Mouse (Mus musculus) MEL (cell line): ENCODE data around the gene Cd9. TPM values are rescaled to one million over a fixed set of nuclear protein-coding genes. Genes with fewer than 3 reads are reported as not detected.

ENCODE experiments used
- DNase-seq: peaks from one replicate; pipeline ENCODE4 v3.0.0; 2011; ENCODE audit warnings: low read depth, low spot score
- H3K27ac ChIP-seq: 2 replicates; pipeline ENCODE4 v1.5.1; 2012; ENCODE audit warnings: low read depth, mild to moderate bottlenecking, control low read depth, low read length, moderate library complexity; ENCODE audit not compliant: control insufficient read depth
- H3K27me3 ChIP-seq, 2 experiments: fragments of 150-350 bp in 1 of 2; sonication (generic) in 1 of 2; 2 replicates each; pipeline ENCODE4 v1.6.1; 2012; ENCODE audit warnings: low read length in 2 of 2, mild to moderate bottlenecking in 2 of 2, improper control_type of control experiment in 1 of 2, moderate library complexity in 1 of 2; ENCODE audit not compliant: insufficient read depth in 2 of 2, control insufficient read depth in 1 of 2
- H3K36me3 ChIP-seq, 2 experiments: 2 replicates each; pipeline ENCODE4 v1.6.1; 2012 to 2014; ENCODE audit warnings: low read length in 2 of 2, improper control_type of control experiment in 1 of 2, inconsistent platforms in 1 of 2, mild to moderate bottlenecking in 1 of 2; ENCODE audit not compliant: insufficient read depth in 2 of 2, control insufficient read depth in 1 of 2
- H3K4me1 ChIP-seq, 2 experiments: fragments of 150-350 bp in 1 of 2; sonication (generic) in 1 of 2; 2 replicates each; pipeline ENCODE4 v1.6.1; 2012; ENCODE audit warnings: low read length in 2 of 2, improper control_type of control experiment in 1 of 2, mild to moderate bottlenecking in 1 of 2; ENCODE audit not compliant: insufficient read depth in 2 of 2, control insufficient read depth in 1 of 2
- H3K4me3 ChIP-seq, 2 experiments: fragments of 150-350 bp in 1 of 2; sonication (generic) in 1 of 2; 2 replicates each; pipeline ENCODE4 v1.5.1; 2012; ENCODE audit warnings: low read depth in 2 of 2, low read length in 2 of 2, mild to moderate bottlenecking in 2 of 2, moderate library complexity in 2 of 2, control low read depth in 1 of 2, improper control_type of control experiment in 1 of 2; ENCODE audit not compliant: control insufficient read depth in 1 of 2, insufficient read depth in 1 of 2
- H3K79me2 ChIP-seq: 2 replicates; pipeline ENCODE4 v1.6.1; 2012; ENCODE audit warnings: mild to moderate bottlenecking, low read length, moderate library complexity; ENCODE audit not compliant: control insufficient read depth, poor library complexity, insufficient read depth
- H3K9ac ChIP-seq: 2 replicates; pipeline ENCODE4 v1.6.1; 2012; ENCODE audit warnings: low read depth, mild to moderate bottlenecking, control low read depth, low read length, moderate library complexity; ENCODE audit not compliant: control insufficient read depth, poor library complexity, severe bottlenecking
- H3K9me3 ChIP-seq: fragments of 150-350 bp; sonication (generic); replicated peaks from 2 replicates; pipeline ENCODE4 v1.6.1; 2012; ENCODE audit warnings: mild to moderate bottlenecking, low read length, improper control_type of control experiment, moderate library complexity; ENCODE audit not compliant: insufficient read depth
- CTCF ChIP-seq, 3 experiments: IDR thresholded peaks in 2 of 3; conservative IDR thresholded peaks in 1 of 3; 2 replicates each; pipeline ENCODE4 v1.5.1; 2011 to 2012; ENCODE audit warnings: low read length in 3 of 3, low read depth in 2 of 3, mild to moderate bottlenecking in 2 of 3, improper control_type of control experiment in 1 of 3, inconsistent platforms in 1 of 3, mixed read lengths in 1 of 3, moderate library complexity in 1 of 3; ENCODE audit not compliant: control insufficient read depth in 1 of 3, insufficient read depth in 1 of 3, poor library complexity in 1 of 3, severe bottlenecking in 1 of 3
- E2F4 ChIP-seq: IDR thresholded peaks from 2 replicates; pipeline ENCODE4 v1.6.1; 2011; ENCODE audit warnings: low read depth, low read length, improper control_type of control experiment, borderline replicate concordance
- ELF1 ChIP-seq: IDR thresholded peaks from 2 replicates; pipeline ENCODE4 v1.6.1; 2014; ENCODE audit warnings: low read depth, mild to moderate bottlenecking, inconsistent platforms, low read length, improper control_type of control experiment, moderate library complexity
- EP300 ChIP-seq, 2 experiments: IDR thresholded peaks; 2 replicates each; pipeline ENCODE4 v1.6.1; 2011; ENCODE audit warnings: improper control_type of control experiment in 2 of 2, low read length in 2 of 2, low read depth in 1 of 2, mild to moderate bottlenecking in 1 of 2
- GATA1 ChIP-seq: IDR thresholded peaks from 2 replicates; pipeline ENCODE4 v1.6.1; 2011; ENCODE audit warnings: low read depth, low read length, improper control_type of control experiment
- JUND ChIP-seq: IDR thresholded peaks from 2 replicates; pipeline ENCODE4 v1.6.1; 2011; ENCODE audit warnings: low read depth, mild to moderate bottlenecking, improper control_type of control experiment, low read length
- MAZ ChIP-seq: IDR thresholded peaks from 2 replicates; pipeline ENCODE4 v1.6.1; 2012; ENCODE audit warnings: low read depth, mild to moderate bottlenecking, inconsistent platforms, low read length, improper control_type of control experiment
- MXI1 ChIP-seq: IDR thresholded peaks from 2 replicates; pipeline ENCODE4 v1.6.1; 2011; ENCODE audit warnings: mild to moderate bottlenecking, low read depth, low read length, improper control_type of control experiment
- MYC ChIP-seq: IDR thresholded peaks from 2 replicates; pipeline ENCODE4 v1.6.1; 2011; ENCODE audit warnings: low read depth, mild to moderate bottlenecking, low read length, improper control_type of control experiment, moderate library complexity
- NELFE ChIP-seq: IDR thresholded peaks from 2 replicates; pipeline ENCODE4 v1.6.1; 2011; ENCODE audit warnings: low read depth, low read length, improper control_type of control experiment
- NRF1 ChIP-seq: IDR thresholded peaks from 2 replicates; pipeline ENCODE4 v1.6.1; 2014; ENCODE audit warnings: low read depth, mild to moderate bottlenecking, inconsistent platforms, low read length, improper control_type of control experiment, moderate library complexity; ENCODE audit not compliant: poor library complexity, insufficient read depth, severe bottlenecking
- POLR2AphosphoS2 ChIP-seq: IDR thresholded peaks from 2 replicates; pipeline ENCODE4 v1.6.1; 2011; ENCODE audit warnings: low read length, improper control_type of control experiment
- RAD21 ChIP-seq: IDR thresholded peaks from 2 replicates; pipeline ENCODE4 v1.6.1; 2011; ENCODE audit warnings: mild to moderate bottlenecking, low read depth, low read length, improper control_type of control experiment
- RCOR1 ChIP-seq: IDR thresholded peaks from 2 replicates; pipeline ENCODE4 v1.6.1; 2012; ENCODE audit warnings: low read depth, mild to moderate bottlenecking, inconsistent platforms, low read length, improper control_type of control experiment
- SMC3 ChIP-seq: IDR thresholded peaks from 2 replicates; pipeline ENCODE4 v1.6.1; 2011; ENCODE audit warnings: low read depth, low read length, improper control_type of control experiment
- TAL1 ChIP-seq: IDR thresholded peaks from 2 replicates; pipeline ENCODE4 v1.6.1; 2012; ENCODE audit warnings: mild to moderate bottlenecking, inconsistent platforms, low read length, moderate library complexity, mixed read lengths
- UBTF ChIP-seq: IDR thresholded peaks from 2 replicates; pipeline ENCODE4 v1.6.1; 2012; ENCODE audit warnings: low read depth, mild to moderate bottlenecking, inconsistent platforms, low read length, improper control_type of control experiment, moderate library complexity, borderline replicate concordance; ENCODE audit not compliant: insufficient read depth
- ZC3H11A ChIP-seq: IDR thresholded peaks from 2 replicates; pipeline ENCODE4 v1.6.1; 2012; ENCODE audit warnings: low read depth, mild to moderate bottlenecking, inconsistent platforms, low read length, improper control_type of control experiment
- ZKSCAN1 ChIP-seq: IDR thresholded peaks from 2 replicates; pipeline ENCODE4 v1.6.1; 2012; ENCODE audit warnings: low read depth, mild to moderate bottlenecking, inconsistent platforms, low read length, improper control_type of control experiment, moderate library complexity
- ZNF384 ChIP-seq: IDR thresholded peaks from 2 replicates; pipeline ENCODE4 v1.6.1; 2012; ENCODE audit warnings: low read depth, mild to moderate bottlenecking, inconsistent platforms, low read length, improper control_type of control experiment
- polyA plus RNA-seq, 2 experiments: library from polyadenylated mRNA; stranded (reverse) in 1 of 2; unstranded in 1 of 2; fragments of >175 nt in 1 of 2; fragments of >200 nt in 1 of 2; gene quantifications; 2 replicates each; pipeline versions ENCODE4 v1.2.1 to v1.2.4; 2012; ENCODE audit warnings: low replicate concordance in 2 of 2, low read depth in 1 of 2; ENCODE audit not compliant: insufficient read length in 2 of 2, insufficient read depth in 1 of 2, missing spikeins in 1 of 2
- total RNA-seq: library from RNA; depleted of rRNA; stranded (reverse); fragments of 300-350 nt; gene quantifications from 2 replicates; pipeline ENCODE4 v1.2.3, GENCODE M21; 2012

Gene Cd9
- total and polyA plus RNA-seq, 3 experiments, result 3.6 to 10.9 TPM; not detected in 1

DNA sequence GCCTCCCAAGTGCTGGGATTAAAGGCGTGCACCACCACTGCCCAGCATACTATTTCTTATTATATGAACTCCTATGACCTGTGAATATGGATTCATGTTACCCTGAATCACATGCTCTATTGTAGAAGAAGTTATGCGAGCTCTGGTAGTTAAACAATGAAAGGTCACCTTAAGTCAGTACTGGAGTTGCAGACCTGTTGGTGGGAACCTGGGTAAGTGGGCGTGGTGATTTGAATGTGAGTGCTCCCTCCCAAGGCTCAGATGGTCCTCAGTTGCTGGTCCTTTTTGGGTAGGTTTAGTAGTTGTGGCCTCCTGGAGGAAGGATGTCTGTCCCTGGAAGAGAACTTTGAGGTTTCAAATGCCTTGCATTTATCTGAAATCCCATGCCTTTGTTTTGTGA lies 57.8 kb downstream of the Cd9 start:
- Histone ChIP-seq H3K36me3 (no peaks in the 10 kb centered on the region), H3K79me2 (no peaks in the 10 kb centered on the region), H3K9me3 (no peaks in the 10 kb centered on the region), H3K27ac (no peak overlapping the region), H3K4me1 (no peaks in the 10 kb centered on the region), H3K4me3 (no peak overlapping the region)
- no peak for DNase-seq
- no peak for TF ChIP-seq MYC
- no peak for TF ChIP-seq MXI1
- TF ChIP-seq RAD21, result no peak
- TF ChIP-seq EP300 (IDR thresholded peaks at IDR 0.05; ENCODE audit: low read depth in 1 of 2, low read length in 2 of 2), result no peak
- no peak for TF ChIP-seq POLR2AphosphoS2
- TF ChIP-seq UBTF, result no peak
- no peak for TF ChIP-seq ZKSCAN1
- TF ChIP-seq JUND, result no peak
- no peak for TF ChIP-seq E2F4
- TF ChIP-seq ZNF384, result no peak
- TF ChIP-seq NELFE, result no peak
- no peak for TF ChIP-seq GATA1
- TF ChIP-seq, all 39 proteins: peak for 0
- H3K9ac ChIP-seq, result no peak overlapping the region
- peaks cover 3 to 5% of the 10 kb centered on the region in 2 experiments for H3K27me3 ChIP-seq

DNA sequence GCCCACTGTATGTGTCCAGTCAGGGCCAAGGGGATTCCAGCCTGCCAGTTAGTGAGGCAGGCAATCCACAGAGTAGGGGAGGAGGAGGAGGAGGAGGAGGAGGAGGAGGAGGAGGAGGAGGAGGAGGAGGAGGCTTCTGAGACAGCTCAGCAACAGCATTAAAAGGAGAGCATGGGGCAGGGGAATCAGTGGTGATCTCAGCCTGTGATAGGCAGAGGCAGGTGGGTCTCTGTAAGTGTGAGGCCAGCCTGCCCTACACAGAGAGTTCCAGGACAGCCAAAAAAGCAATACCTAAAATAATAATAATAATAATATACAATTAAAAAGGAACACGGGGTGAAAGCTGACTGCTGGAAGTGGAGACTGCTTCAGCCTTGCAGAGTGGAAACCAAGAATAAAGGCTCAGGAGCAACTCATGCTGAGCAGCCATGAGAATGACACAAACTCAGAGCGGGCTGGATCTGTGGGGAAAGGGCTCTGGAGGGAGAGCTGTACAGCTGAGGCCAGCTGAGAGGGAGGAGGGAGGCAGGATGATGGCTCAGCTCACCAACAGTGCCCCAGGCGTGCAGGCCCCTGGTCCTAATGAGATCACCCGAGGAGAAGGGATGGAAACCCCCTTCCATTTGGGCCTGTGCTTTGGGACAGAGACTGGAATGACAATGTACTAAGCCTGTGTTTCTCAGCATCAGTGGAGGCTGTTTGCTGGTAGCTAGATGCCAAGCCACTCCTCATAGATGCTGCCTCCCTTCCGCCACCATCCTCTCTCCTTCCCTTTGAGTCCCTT lies 59.7 kb downstream of the Cd9 start:
- no peak for DNase-seq
- no peak overlapping the region for H3K4me3 ChIP-seq
- no peaks in the 10 kb centered on the region for H3K9me3 ChIP-seq
- no peaks in the 10 kb centered on the region for H3K36me3 ChIP-seq
- H3K27ac ChIP-seq, result no peak overlapping the region
- no peak for TF ChIP-seq TAL1
- no peak for TF ChIP-seq ZC3H11A
- no peak for TF ChIP-seq ZNF384
- TF ChIP-seq RAD21, result no peak
- TF ChIP-seq SMC3, result no peak
- no peak for TF ChIP-seq NELFE
- TF ChIP-seq CTCF (IDR thresholded peaks at IDR 0.05 in 2 of 3, conservative IDR thresholded peaks at IDR 0.05 in 1 of 3; ENCODE audit: control insufficient read depth in 1 of 3, insufficient read depth in 1 of 3, low read depth in 2 of 3, low read length in 3 of 3, poor library complexity in 1 of 3, severe bottlenecking in 1 of 3), result no peak
- TF ChIP-seq ELF1, result no peak
- TF ChIP-seq POLR2AphosphoS2, result no peak
- TF ChIP-seq MXI1, result no peak
- no peak for TF ChIP-seq MAZ
- no peak for TF ChIP-seq GATA1
- TF ChIP-seq JUND, result no peak
- no peak for TF ChIP-seq NRF1
- TF ChIP-seq ZKSCAN1, result no peak
- TF ChIP-seq RCOR1, result no peak
- H3K27me3 ChIP-seq, result peaks cover 0 to 2% of the 10 kb centered on the region in 2 experiments; a peak in 3 of 4 replicates
- H3K4me1 ChIP-seq, result no peaks in the 10 kb centered on the region
- no peaks in the 10 kb centered on the region for H3K79me2 ChIP-seq
- no peak overlapping the region for H3K9ac ChIP-seq
